Mouse (Mus musculus) heart, adult 2 months (tissue): ENCODE measurements around the gene Acer1.

Experiments used
- EP300 ChIP-seq: fragments of 200-500 bp; IDR thresholded peaks from 2 replicates; pipeline ENCODE4 v1.6.1; 2011; ENCODE audit warnings: low read depth, low read length, control low read depth; ENCODE audit not compliant: insufficient read depth
- POLR2A ChIP-seq: fragments of 200-500 bp; IDR thresholded peaks from 2 replicates; pipeline ENCODE4 v1.6.1; 2011; ENCODE audit warnings: mild to moderate bottlenecking, low read depth, low read length, control low read depth; ENCODE audit not compliant: insufficient read depth

- no peak for TF ChIP-seq POLR2A
- no peak for TF ChIP-seq EP300
These were observed 7.2 kb downstream of the Acer1 start for GRCm38 (mm10) chr17:56974708-56975240.
